Mouse (Mus musculus) 3134 (cell line): ENCODE measurements around the gene Erbb2.

ENCODE experiments used
- DNase-seq: peaks from one replicate; pipeline ENCODE4 v3.0.0-alpha.2; 2011; ENCODE audit warnings: low spot score; ENCODE audit not compliant: insufficient read length; ENCODE audit errors: extremely low read depth

Gene Erbb2

DNA sequence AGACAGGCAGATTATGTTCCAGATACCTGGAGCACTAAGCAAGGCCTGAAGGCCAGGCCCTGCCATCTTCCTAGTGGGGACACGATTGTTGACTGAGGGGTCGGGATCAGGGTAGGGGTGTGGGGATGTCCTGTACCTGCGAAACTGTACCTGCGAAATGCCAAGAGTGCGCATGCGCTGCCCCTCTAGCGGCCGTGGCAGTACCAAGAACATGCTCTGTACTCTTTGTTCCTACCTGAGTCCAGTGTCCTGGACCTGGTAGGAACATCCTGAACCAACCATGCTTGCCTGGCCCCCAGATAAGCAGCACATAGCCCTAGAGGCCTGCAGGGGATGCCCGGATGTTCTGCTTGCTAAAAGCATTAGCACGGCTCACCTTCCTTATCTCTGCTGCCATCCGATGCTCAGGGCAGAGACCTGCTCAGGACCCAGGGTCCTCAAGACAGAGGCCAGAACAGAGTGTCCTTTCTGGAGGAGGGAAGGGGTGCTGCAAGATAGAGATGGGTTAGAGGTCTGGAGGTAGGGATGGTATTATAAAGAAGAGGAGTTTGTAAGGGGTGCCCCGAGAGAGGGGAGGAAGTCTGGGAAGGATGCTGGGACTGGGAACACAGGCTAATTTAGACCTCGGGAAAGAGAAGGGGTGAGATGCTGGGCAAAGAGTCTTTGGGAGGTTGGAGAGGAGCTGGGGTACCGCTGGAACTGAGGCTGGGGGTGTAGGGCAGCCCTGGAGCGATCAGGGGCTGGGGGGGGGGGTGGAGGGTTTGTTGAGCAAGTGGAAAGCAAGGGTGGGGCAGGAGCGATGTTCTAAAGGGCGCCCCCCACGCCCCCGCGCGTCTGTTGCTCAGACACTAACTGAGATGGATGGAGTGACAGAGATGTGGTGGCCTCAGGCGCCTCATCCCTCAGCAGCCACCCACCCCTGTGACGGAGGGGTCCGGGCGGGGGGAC lies 26.4 kb upstream of the Erbb2 start, which contains the start of gene Pnmt:
TSS of gene Pnmt (plus strand) at position 813 of the 948 bp plus-strand sequence.
- no peak for DNase-seq

DNA sequence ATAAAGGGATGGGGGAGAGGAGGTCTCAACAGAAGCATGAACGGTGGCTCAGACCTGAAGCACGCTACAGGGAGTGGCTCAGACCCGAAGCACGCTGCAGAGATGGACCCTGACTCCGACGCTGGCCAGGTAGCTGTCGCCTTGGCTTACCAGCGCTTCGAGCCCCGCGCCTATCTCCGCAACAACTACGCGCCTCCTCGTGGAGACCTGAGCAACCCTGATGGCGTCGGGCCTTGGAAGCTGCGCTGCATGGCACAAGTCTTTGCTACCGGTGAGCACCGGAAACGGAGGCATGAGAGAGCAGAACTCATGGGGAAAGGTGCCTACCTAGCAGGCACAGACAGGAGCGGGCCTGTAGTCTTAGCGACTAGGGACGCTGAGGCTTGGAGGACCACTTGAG lies 25.7 kb upstream of the Erbb2 start:
- DNase-seq = no peak

DNA sequence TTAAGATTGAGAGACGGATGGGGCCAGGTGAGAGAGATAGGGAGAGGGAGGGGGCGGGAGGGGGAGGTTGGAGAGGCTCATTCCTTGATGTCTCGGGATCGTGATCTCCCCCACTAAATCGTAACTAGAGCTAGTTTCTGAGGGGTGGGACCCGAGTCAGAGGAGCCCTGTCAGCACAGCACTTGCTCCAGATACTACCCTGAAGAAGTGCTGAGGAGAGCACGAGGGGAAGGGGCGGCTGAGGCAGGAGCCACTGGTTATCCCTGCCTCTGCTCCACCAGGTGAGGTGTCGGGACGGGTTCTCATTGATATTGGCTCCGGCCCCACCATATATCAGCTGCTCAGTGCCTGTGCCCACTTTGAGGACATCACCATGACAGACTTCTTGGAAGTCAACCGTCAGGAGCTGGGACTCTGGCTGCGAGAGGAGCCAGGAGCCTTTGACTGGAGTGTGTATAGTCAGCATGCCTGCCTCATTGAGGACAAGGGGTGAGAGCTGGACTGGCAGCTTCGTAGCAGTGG lies 25.2 kb upstream of the Erbb2 start:
- no peak for DNase-seq

DNA sequence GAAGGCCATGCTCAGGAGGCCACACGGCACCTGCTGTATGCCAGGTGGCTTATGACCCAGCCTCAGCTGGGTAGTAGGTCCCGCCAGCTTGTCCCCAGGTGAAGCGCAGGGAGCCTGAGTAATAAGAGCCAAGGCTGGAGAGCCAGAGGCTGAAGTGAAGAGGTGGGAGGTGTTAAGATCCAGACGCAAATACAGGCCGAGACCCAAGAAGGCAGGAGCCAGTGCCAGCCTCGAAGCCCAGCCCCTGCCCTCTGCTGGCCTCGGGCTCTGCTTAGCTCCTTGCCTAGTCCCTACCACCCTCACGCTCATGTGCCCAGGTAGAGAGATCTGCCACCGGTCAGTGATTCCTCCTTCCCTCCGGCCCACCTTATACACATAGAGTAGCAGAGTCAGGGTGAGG lies 24.0 kb upstream of the Erbb2 start:
- no peak for DNase-seq

DNA sequence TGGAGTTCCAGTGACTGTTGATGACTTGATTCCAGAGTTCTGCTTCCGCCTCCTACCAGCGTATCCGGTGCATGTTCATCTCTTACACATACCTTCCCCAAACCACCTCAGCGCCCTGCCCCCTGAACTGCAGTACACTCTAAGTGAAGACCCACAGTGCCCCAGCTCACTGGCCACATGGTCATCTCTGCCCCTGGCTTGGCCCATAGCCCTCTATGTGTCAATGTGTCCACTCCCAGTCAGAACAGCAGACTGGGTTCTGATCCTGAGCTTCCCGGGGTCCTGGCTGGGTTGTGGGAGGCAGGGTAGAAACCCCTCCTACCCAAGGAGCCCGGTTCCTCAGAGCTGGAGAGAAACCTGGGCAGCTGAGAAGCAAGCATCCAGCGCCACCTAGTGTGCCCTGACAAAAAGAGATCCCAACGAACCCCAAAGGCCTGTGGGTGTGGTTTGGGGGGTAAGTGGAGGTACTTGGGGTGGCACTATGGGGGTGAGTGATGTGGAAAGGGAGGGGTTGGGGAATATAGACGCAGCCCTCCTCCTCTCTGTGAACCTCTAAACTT lies 23.0 kb upstream of the Erbb2 start:
- no peak for DNase-seq

DNA sequence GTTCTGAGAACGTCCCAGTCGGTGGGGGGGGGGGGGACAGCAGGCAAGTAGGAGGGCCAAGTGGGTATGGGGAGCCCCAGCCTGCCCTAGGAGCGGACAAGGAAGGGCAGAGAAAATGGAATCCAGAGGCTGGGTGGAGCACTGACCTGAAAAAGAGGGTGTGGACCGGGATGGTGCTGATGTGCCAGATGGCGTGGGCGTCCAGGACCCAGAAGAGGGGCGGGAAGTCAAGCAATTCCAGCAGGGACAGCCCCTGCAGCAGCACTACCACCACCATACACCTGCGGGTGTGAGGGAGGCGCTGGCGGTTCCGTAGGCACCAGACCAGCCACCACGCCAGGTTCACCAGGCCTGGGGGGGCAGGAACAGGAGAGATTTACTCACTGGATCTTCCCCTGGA lies 22.1 kb upstream of the Erbb2 start:
- no peak for DNase-seq

DNA sequence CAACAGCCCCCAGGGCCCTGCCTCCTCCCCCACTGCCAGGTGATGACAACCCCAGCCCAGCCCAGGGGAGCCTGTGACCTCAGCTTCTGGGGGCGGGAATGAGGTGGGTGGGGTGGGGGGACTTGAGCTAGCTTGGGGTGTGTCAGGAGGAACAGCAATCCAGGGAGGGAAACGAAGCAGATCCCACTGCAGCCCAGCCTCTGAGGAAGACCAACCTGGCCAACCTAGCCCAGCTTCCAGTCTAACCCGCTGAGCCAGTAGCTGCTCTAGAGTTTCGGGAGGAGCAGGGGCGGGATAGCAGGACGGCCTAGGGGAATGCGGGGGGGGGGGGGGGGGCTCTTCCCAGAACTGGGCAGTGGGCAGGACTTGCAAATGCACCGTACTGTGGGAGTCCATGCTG lies 20.2 kb upstream of the Erbb2 start:
- no peak for DNase-seq

DNA sequence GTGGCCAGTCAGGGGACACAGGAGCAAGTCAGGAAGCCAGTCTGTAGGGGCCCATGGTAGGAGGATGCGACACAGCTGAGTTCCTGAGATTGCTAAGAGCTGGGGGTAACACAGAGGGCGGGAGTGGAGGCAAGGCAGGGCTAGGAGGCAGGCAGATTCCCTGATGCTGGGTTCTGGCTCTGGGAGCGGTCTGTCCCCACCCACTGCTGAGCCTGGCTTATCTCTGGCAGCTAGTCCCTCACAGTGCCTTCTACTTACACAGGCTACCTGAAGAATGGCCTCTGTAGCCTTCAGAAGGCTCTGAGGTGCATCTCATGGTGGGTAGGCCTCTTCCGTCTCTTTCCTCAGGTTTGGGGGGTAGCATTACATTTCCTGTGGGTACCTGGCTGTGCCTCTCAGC lies 19.6 kb upstream of the Erbb2 start:
- no peak for DNase-seq

DNA sequence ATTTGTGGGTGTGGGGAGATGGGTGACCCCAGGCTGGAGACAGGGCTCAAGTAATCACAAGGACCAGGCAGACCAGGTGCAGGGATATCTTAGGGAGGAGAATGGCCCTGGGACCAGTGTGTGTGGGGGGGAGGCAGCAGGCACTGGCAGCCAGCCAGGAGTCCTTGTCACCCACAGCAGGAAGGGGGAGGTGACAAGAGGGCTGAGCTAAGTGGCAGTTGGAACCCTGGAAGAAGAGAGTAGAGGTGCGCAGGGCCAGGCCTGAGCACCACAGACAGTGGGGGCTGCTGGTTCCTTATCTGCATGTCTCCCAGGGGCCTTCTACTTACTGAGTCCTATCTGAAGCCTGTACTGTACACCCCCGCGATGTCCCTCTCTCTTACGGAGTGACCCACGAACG lies 19.0 kb upstream of the Erbb2 start:
- no peak for DNase-seq

DNA sequence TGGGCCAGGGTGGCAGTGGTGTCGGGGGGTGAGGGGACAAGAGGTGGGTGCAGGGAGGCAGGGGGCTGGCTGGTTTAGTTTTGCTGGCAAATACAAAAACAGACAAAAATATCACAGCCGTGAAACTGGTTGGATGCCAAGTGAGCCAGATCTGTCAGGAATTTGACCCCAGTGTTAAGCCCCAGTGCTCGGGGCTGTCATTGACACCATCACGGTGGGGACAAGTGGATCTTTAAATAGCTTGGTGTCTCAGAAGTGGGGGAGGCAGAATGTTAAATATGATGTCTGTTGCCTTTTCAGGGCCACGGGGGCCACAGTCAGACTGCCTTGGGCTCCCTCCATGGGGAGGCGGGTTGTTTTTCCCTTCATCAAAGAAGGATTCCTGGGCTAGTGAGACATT lies 18.0 kb upstream of the Erbb2 start:
- DNase-seq = no peak

DNA sequence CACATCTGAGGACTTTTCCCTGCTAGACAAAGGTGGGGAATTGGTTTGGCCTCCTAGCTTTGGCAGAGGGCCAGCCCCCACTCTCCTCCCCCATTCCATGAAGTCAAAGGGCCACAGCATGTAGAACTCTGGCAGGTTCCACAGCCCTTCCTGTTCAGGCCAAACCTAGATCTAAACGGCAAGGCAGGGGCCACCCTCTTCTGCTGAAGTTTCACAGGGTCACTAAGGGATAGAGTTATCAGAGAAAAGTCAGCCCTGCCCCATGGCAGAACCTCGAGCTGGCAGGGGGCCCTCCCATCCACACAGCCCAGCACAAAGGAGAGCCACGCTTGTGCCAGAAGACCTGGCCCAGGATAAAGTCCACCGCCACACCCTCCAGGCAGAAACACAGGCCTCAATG lies 17.2 kb upstream of the Erbb2 start:
- no peak for DNase-seq

DNA sequence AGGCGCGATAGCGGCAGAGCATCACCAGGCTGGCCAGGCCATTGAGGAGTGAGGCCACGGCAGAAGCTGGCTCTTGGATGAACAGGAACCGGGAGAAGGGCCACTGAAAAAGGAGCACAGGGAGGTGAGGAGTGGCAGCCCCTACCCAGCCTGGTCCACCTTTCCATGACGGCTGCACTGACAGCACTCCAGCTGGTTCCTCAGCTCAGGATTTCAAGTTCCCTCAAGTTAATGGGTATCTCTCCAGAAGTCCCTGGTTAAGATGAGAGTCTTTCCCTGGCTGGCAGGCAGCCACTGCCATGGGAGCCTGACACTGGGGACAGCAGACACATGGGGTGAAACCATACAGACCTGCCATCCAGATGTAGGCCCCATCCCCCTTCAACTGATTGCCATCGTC lies 14.3 kb upstream of the Erbb2 start:
- DNase-seq = no peak

DNA sequence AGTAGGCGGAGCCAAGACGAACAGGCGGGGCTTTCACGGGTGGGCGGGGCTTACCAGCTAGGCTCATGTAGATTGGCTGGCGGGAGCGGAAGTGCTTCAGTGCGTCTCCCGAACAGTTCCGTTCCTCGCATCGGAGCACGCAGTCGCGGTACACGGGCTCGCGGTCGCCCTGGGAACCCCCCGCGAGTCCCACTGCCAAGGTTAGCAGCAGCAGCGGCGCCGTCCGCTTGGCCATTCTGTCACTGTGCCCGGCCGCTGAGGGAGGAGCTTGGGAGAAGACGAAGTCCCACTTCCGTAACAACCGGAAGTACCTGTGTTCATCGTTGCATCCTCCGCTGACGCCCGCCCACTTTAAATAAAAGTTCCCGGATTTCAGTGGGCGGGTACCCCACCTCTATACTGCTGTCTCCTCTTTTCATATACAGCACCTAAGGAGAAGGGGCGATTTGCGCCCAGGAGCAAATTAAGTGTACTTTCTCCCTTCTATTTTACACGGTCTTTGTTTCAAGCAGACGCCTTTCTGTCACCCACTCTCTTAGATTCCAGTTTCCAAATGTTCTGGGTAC lies 12.0 kb upstream of the Erbb2 start, which contains the start of gene Pgap3:
TSS of gene Pgap3 (minus strand) at position 330 of the 566 bp plus-strand sequence.
- peak; percentile 98 for DNase-seq

DNA sequence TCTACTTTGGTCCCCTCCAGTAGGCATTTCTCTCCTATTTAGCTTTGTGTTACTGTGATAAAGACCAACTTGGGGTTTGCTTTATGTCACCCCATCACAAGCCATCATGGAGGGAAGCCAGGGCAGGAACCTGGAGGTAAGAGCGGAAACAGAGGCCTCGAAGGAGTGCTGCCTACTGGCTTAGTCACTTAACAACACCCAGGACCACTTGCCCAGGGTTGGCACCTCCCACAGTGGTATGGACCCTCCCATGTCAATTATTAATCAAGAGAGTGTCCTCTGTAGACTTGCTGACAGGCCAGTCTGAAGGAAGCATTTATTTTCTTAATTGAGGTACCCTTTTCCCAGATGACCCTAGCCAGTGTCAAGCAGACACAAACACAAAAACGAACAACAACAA lies 11.5 kb upstream of the Erbb2 start:
- DNase-seq = no peak

DNA sequence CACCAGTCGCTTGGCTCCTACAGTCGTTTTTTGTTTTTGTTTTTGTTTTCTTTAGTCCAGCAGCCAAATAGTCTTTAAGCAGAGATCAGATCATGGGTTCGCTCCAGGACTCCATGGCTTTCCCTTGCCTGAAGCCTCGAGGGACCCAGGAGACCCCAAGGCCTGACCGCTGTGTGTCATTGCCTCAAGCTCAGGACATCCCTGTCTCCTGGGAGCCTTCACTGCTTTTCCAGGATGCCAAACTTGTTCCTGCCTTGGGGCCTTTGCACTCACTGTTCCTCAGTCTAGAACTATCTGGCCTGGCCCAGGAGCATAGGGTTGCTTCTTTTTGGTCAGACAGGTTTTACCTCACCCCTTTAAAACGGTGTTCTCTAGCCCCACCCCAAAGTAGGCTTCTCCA lies 5.6 kb upstream of the Erbb2 start:
- no peak for DNase-seq

DNA sequence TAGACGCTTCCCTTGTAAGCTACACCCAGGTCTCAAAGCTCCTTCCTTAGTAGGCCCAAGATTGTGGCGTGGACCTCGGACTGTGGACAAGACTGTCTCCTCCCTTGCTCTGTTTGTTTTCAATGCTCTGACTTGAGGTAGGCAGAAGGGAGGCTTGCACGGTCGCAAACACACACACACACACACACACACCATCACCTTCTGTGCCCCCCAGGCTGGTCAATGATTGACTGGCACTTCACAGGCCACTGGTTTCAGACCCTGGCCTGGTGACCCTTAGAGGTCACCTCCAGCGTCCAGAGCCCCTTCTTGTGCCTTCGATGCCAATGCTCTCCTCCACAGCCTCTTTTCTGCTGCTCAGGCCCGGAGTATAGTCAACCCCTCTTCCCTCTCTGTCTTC lies 3.4 kb upstream of the Erbb2 start:
- no peak for DNase-seq

DNA sequence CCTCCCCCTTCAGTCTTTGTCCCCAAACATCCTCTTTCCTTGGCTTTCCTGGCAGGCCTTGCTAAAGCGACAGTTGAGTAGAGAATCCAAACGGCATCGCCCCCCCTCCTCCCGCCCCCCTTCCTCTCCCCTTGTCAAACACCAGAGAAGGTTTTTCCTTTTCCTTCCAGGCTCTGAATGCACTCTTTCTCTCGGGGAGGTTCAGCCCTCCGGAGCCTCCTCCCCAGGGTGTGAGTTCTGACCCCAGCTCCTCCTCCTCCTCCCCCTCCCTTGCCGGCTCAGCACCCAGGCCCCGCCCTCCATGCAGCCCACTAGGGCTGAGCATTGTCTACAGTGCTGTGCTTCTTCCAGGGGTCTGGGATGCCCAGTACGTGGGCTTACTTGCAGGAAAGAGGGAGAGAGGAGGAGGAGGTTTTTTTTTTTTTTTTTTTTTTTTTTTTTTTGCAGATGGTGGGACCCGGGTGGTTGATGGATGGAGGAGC lies 2.9 kb upstream of the Erbb2 start:
- DNase-seq = no peak

DNA sequence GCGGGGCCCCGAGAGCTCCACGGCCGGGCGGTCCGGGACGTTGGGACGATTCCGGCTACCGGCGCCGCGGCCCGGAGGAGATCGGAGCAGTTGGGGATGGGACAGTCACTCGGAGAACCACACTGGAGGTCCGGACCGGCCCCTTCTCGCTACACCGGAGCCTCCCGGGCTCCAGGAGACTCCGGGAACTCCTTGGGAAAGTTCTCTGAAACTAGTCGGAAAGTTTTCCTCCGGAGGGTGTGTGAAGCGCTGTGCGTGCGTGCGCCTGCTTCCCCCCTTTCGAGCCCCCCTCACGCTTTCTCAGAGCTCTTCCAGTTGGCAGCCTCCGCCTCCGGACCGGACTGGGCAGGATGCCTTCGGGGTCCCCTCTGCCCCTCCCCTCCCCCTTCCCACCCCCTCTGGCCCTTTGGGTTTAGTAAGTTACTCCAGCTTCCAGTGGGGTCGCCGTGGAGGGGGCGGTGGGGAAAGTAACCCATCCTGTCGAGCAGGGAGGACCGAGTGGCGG lies 579 bp downstream of the Erbb2 start:
- peak; percentile 61 for DNase-seq

DNA sequence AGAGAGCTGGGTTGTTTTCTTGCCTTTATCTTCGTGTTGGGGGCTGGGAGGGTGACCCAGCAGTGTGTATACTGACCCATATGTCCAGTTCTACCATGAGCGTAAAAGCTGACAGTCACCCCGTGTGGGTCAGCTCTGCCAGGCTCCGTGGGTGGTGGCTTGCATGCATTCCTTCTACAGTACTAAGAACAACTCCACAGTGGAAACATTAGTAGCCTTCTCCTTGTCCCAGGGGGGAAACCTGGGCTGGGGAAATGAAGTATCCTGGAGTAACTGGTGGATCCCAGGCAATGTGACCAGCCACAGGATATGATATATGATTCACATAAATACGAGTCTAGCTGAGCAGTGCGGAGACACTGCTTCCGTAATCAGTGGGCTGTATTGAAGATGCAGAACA lies 1.5 kb downstream of the Erbb2 start:
- DNase-seq = no peak

DNA sequence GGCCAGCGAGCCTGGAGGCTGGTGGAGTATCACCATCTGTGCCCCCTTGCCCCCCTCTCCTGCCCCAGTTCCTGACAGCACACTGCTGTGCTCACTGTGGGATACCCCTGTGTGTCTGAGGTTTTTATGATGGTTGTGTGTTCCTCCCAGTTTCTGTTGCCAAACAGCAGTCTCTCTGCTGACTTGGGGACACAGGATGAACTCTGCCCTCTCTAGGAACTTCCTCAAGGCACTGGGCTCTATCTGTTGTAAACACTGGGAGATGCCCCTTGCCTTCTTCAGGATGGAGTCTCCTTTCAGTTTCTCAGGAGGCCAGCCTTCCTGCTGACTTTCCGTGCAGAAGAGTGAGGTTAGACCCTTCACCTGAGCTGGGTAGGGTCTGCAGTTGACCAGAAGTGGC lies 1.9 kb downstream of the Erbb2 start:
- DNase-seq = no peak

DNA sequence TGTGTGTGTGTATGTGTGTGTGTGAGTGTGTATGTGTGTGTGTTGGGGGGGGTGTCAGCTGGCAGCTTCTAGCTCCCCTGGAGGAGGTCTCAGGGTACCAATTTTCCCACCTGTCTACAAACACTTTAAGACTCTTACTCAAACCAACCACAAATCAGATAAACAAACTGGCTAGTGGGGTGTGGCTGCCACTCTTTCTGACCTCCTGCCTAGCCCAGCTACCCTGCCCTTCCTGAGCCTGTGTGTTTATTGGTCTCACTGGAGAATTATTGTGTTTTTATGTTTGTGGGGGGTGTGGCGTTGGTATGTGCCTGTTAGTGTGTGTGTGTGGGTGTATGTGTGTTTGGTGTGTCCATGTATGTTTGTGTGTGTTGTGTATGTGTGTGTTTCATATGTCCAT lies 4.8 kb downstream of the Erbb2 start:
- DNase-seq = no peak
